Mouse (Mus musculus) duodenum, adult 2 months (tissue): Measurements from ENCODE around the gene Tpi1. TPM values are rescaled to one million over a fixed set of nuclear protein-coding genes. Genes with fewer than 3 reads are reported as not detected.

Source experiments
- polyA plus RNA-seq: library from polyadenylated mRNA; depleted of rRNA; stranded (reverse); fragments of >200 nt; gene quantifications from 2 replicates; pipeline ENCODE4 v1.2.3, GENCODE M21; 2012; ENCODE audit warnings: low replicate concordance; rRNA removed

Tpi1 gene
- polyA plus RNA-seq: 448 and 753 TPM in 2 replicates

DNA sequence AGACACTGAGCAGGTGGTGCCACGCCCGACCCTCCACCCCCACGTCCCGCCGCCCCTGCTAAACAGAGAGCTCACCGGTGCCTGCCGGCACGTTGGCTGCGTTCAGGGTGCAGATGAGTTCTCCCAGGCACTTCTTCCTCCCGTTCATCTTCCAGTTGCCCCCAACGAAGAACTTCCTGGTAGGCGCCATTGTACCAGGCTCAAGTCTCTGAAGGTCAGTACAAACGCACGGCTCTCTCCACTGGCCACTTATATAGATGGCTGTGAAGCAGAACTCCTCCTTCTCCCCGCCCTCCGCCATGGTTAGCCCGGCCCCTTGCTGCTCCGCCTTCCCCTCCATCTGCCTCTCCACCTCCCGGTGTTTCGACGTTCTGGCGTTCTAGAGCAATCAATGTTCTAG, at the start of gene Tpi1:
Gene Tpi1 (minus strand): TSS at position 364 of the 400 bp plus-strand sequence.

DNA sequence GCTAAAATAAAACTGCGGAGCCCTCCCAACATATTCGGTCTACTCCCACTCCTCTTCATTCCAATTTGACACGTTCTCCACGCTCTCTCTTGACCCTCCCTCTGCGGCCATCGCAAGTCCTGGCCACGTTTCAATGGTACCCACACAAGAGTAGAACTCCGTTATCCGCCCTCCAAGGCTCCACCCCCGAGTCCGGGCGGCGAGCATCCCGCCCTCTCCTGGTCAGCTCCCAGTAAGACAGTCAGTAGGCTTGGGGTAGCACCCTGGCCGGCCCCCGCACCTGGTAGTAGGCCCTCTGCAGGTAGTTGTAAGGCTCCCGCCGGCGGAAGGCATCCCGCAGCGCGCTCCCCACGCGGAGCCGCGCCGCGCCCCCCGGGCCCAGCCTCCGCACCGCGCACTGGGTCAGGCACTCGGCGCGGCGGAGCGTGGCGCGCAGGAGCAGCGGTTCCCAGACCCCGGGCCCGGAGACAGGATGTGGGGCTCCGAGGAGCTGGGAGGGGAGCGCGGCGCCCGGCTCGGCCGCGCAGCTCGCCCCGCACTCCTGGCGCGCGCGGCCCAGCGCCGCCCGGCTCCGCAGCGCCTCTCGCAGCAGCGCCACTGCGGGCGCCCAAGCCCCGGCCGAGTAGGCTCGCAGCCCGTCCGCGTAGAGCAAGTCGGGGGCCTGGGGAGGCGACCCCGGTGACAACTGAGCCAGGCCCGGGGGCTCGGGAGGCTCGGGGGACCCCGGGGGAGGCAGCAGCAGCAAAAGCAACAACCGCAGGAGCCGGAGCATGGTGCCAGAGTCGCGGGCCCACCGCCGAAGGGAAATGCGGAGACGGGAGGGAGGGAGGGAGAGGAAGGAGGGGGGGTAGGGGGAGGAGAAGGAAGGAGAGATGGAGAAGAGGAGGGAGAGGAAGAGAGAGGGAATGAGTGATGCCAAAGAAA, 43.1 kb upstream of the Tpi1 start, which contains the start of gene P3h3:
Gene P3h3 (minus strand): TSS at position 837 of the 924 bp plus-strand sequence.

DNA sequence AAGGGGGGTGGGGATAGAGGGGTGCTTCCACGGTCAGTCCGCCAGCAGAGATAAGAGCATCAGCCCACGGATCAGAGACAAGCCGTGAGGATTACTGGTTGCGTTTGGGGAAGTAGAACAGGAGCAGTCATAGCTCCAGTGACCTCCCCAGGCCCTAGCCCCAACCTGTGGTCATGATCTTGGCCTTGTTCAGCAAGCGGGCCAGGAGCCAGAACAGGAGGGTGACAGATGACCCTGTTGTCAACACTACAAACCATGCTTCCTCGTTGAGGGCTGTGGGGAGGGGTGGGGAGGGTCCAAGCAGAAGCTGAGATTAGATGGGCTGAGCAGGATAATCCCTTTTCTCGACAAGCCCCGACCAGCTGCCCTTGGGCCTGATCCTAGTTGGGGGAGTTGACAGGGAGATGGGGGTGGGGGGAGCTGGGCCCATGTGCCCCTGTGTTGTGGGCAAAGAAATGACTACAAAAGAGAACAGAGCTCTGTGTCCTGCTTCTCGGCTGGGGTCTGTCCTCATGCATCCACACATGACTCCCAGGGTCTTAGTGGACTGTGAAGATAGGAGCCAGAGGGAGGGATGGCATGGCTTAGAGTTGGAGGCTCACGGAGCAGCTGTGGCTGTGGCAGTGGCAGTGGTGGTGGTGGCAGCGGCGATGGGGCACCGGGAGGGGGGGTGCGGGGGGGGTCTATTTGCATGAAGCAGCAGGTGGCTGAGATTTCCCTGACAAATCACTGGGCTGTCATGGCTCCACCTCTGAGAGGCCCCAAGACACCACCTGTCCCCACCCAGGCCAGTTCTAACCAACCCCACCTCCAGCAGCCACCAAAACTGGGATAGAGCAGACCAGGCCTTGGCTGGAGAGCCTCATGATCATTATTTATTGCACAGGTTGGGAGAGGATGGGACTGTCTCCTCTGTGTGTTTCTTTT, 26.4 kb upstream of the Tpi1 start, which contains the start of gene Gnb3:
Gene Gnb3 (minus strand): TSS at position 35 of the 927 bp plus-strand sequence.

DNA sequence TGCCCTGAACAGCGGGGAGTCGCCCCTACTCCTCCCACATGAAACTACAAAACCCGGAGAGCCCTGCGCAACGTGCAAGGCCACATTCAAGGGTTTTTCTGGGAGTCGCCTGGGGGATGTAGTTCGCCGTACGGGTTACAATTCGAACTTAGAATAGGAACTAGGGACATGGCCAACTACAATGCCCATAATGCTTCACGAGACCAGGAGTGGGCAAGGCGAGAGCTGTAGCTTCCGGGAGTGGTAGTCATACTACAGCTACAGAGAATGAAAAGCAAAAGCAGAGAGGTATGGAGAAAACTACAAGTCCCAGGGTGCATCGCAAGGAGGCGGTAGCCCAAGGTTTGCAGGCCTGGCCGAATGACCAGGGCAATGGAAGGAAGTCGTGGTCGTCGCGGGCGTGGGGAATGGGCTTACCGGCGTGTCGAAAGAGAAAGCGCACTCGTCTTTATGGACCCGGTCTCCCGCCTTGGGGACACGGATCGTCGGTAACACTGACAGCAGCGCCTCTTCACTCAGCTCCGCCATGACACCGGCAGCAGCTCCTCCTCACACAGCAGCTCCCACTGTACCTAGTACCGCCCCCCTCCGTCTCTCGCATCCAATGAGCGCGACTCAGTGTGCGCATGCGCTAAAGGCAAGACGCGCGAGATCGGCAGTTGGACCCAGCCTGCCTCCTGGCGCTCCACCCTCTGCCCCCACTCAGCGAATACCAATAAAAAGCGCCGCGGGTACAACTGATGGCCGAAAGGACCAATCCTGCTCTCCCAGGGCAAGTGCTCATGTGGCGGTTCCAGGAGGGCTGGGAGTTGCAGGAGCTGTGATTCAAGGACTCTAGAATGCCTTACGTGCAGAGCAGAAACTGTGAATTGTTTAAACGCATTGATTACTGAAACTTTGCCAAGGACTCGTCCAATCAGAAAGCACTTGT, 15.0 kb upstream of the Tpi1 start, which contains the start of the genes Usp5 and Cdca3:
Gene Usp5 (minus strand): TSS at position 617 of the 931 bp plus-strand sequence.
Gene Cdca3 (plus strand): TSS at position 680 of the 931 bp plus-strand sequence.

DNA sequence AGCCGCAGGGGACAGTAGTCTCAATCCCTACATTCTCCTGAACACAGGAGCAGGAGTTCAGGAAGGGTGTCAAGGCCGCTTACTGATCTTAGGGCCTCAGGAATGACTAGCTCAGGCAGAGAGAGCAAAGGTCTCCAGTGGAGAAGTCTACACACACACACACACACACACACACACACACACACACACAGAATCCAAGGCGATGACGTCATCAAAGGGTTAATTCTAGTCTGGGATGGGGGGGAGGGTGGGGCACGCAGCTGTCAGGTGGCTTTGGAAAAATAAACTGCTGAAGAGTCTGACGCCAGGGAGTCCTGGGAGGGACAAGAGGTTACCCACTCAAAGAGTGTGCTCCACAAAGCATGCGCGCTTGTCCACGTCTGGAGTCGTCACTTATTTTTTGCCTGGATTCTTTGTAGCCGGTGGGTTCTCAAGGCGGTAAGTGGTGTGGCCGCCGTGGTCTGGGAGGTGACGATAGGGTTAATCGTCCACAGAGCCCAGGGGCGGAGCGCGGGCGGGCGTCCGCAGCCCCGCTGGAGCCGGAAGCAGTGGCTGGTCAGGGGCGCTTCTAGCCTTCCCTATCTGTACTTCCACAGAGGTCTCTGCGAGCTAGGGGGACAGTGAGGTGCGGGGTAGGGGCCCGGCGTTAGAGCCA, 5.6 kb downstream of the Tpi1 start, which contains the start of gene Spsb2:
Gene Spsb2 (plus strand): TSS at position 304 of the 655 bp plus-strand sequence.

DNA sequence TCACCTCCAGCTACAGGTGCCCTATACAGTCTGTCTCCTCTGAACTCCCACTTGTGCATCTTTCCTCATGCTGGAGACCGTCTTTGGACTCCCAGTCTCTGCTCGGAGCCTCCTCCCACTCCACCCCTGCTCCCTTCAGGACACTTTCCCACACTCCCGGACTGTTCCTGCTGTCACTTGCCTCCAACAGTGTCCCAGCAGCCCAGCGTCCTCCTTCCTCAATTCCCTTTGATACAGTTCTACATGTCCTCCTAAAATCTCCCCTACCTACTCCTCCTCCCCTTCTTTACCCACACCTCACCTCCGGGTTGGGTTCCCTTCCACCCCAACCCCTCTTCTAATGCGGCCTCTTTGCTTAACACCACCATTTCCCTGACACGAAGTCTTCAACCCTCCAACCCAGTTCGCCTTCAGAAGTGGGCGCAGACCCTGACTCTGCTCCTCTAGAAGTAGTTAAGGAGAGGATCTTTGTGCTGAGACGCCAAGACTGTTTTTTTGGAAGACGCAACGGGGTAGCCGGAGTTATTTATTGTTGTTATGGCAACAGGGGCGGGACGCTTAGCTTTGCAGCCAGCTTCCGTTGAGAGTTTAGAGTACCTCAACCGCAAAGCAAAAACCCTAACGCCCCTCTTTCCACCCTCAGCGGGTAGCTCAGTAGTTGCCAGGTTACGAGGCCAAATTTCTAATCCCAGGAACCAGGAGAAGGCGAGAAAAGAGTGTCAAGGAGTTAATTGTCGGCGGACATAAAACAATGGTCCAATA, 34.7 kb downstream of the Tpi1 start, which contains the start of gene Lrrc23:
Gene Lrrc23 (minus strand): TSS at position 506 of the 762 bp plus-strand sequence.

DNA sequence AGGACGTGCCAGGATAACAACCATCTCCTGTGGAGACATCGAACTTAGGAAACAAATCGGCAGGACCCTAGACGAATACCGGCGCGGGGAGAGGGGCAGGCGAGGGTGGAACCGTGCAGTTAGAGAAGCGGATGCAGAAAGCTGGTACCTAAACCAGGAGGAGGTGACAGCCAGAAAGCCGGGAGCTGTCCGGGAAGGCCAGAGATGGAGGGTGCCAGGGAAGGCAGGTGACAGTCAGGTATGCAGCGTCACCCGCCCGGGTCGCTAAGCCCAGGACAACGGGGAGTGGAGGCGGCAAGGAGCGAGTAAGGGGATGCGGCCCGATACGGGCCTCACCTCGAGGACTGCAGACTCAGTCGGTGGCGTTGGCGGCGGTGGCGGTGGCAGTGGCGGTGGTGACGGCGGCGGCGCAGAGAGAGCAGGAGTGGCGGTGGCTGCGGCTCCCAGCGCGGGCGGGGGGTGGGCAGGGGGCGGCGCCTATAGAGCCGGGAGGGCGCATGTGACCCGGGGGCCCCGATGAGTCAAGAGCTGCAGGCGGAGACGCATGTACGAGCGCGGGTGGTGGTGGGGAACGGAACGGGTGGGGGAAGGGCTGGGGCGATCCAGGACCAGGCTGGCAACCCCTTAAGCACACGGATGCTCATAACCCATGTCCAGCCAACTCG, 44.9 kb downstream of the Tpi1 start, which contains the start of gene Eno2:
Gene Eno2 (minus strand): TSS at position 573 of the 665 bp plus-strand sequence.

Other genes starting within 250 kb of the Tpi1 start
- not detected in 2 replicates for gene C1rb, start 244.0 kb downstream of the Tpi1 start, polyA plus RNA-seq
- not detected in 2 replicates for gene C1s2, start 178.2 kb downstream of the Tpi1 start, polyA plus RNA-seq
- gene Lpcat3, start 151.3 kb downstream of the Tpi1 start, polyA plus RNA-seq: 200 and 320 TPM in 2 replicates
- gene Emg1, start 102.1 kb downstream of the Tpi1 start, polyA plus RNA-seq: 21.0 and 23.1 TPM in 2 replicates
- gene Phb2, start 102.0 kb downstream of the Tpi1 start, polyA plus RNA-seq: 163 and 179 TPM in 2 replicates
- gene Ptpn6, start 75.6 kb downstream of the Tpi1 start, polyA plus RNA-seq: 18.0 and 22.1 TPM in 2 replicates
- gene Grcc10, start 72.9 kb downstream of the Tpi1 start, polyA plus RNA-seq: 113 and 151 TPM in 2 replicates
- gene Gm45234, start 58.3 kb downstream of the Tpi1 start, polyA plus RNA-seq: not detected in 2 replicates
- 60.0 and 70.5 TPM in 2 replicates for gene Atn1, start 57.8 kb downstream of the Tpi1 start, polyA plus RNA-seq
- gene Eno2, start 44.6 kb downstream of the Tpi1 start, polyA plus RNA-seq: 2.6 and 3.2 TPM in 2 replicates
- gene Lrrc23, start 34.6 kb downstream of the Tpi1 start, polyA plus RNA-seq: 0.09 and 0.30 TPM in 2 replicates
- 21.3 and 42.0 TPM in 2 replicates for gene Spsb2, start 5.6 kb downstream of the Tpi1 start, polyA plus RNA-seq
- 41.6 and 63.1 TPM in 2 replicates for gene Usp5, start 15.2 kb upstream of the Tpi1 start, polyA plus RNA-seq
- 53.1 and 53.5 TPM in 2 replicates for gene Cdca3, start 15.3 kb upstream of the Tpi1 start, polyA plus RNA-seq
- gene Gnb3, start 26.0 kb upstream of the Tpi1 start, polyA plus RNA-seq: 0.14 and 0.31 TPM in 2 replicates
- 5.8 and 11.2 TPM in 2 replicates for gene P3h3, start 43.5 kb upstream of the Tpi1 start, polyA plus RNA-seq
- 0.65 and 1.6 TPM in 2 replicates for gene Gpr162, start 49.7 kb upstream of the Tpi1 start, polyA plus RNA-seq
- gene Cd4, start 73.9 kb upstream of the Tpi1 start, polyA plus RNA-seq: 2.8 and 4.7 TPM in 2 replicates
- gene Lag3, start 97.4 kb upstream of the Tpi1 start, polyA plus RNA-seq: 3.0 and 7.5 TPM in 2 replicates
- gene Ptms, start 105.8 kb upstream of the Tpi1 start, polyA plus RNA-seq: 874 and 2,100 TPM in 2 replicates
- gene Mlf2, start 117.1 kb upstream of the Tpi1 start, polyA plus RNA-seq: 369 and 581 TPM in 2 replicates
- 120 and 168 TPM in 2 replicates for gene Cops7a, start 151.2 kb upstream of the Tpi1 start, polyA plus RNA-seq
- gene Pianp, start 182.4 kb upstream of the Tpi1 start, polyA plus RNA-seq: 3.2 and 4.2 TPM in 2 replicates
- 34.6 and 47.6 TPM in 2 replicates for gene Zfp384, start 194.8 kb upstream of the Tpi1 start, polyA plus RNA-seq
- gene Ing4, start 225.5 kb upstream of the Tpi1 start, polyA plus RNA-seq: 32.0 and 39.8 TPM in 2 replicates
- gene Acrbp, start 235.4 kb upstream of the Tpi1 start, polyA plus RNA-seq: 11.1 and 17.9 TPM in 2 replicates